Mouse (Mus musculus) monocyte, adult 5-6 weeks (primary cell): ENCODE data around the gene Slx4ip. TPM values are rescaled to one million over a fixed set of nuclear protein-coding genes. Genes with fewer than 3 reads are reported as not detected.

Experiments
- ATAC-seq: fragments of 153-309, 156-312 bp; replicated peaks from 2 replicates; pipeline ENCODE4 v1.8.0; 2017; ENCODE audit warnings: mild to moderate bottlenecking; ENCODE audit not compliant: low TSS enrichment, insufficient number of reproducible peaks, severe bottlenecking, poor library complexity, low FRiP score
- total RNA-seq: library from RNA; stranded (forward); fragments of 200-1000, 200-491, 200-594 nt; gene quantifications from 3 replicates; pipeline ENCODE4 v1.2.3, GENCODE M21; 2017

Gene Slx4ip
- total RNA-seq, 1 experiment from 2014 or later: 1.5 TPM

GRCm38 (mm10) chr2:136936391-136937288 is 45.6 kb downstream of the Slx4ip start:
- peak; percentile 90 for ATAC-seq

- no peak for ATAC-seq
Observed at GRCm38 (mm10) chr2:136938249-136938648, 47.2 kb downstream of the Slx4ip start.

GRCm38 (mm10) chr2:136946297-136946696 is 55.3 kb downstream of the Slx4ip start:
- ATAC-seq: no peak

GRCm38 (mm10) chr2:136947500-136947899 is 56.5 kb downstream of the Slx4ip start:
- no peak for ATAC-seq

- peak; percentile 92 for ATAC-seq
Observed at GRCm38 (mm10) chr2:136947937-136948336, 56.9 kb downstream of the Slx4ip start.

GRCm38 (mm10) chr2:136952238-136952637 is 61.2 kb downstream of the Slx4ip start:
- ATAC-seq: no peak

- no peak for ATAC-seq
Observed at GRCm38 (mm10) chr2:136955726-136956571, 64.9 kb downstream of the Slx4ip start.

- 0 out of 2 replicates have a peak, but pooled peaks have one; percentile 22 for ATAC-seq
Observed at GRCm38 (mm10) chr2:136958697-136959096, 67.7 kb downstream of the Slx4ip start.

GRCm38 (mm10) chr2:136975774-136976173 is 84.8 kb downstream of the Slx4ip start:
- ATAC-seq: no peak

GRCm38 (mm10) chr2:136979056-136979772 is 88.2 kb downstream of the Slx4ip start:
- ATAC-seq: no peak

GRCm38 (mm10) chr2:136981062-136981879 is 90.3 kb downstream of the Slx4ip start:
- ATAC-seq: no peak

- no peak for ATAC-seq
Observed at GRCm38 (mm10) chr2:136983959-136984358, 92.9 kb downstream of the Slx4ip start.

- no peak for ATAC-seq
Observed at GRCm38 (mm10) chr2:136985998-136986730, 95.1 kb downstream of the Slx4ip start.

GRCm38 (mm10) chr2:136993116-136993515 is 102.1 kb downstream of the Slx4ip start:
- ATAC-seq: no peak

- ATAC-seq: no peak
Observed at GRCm38 (mm10) chr2:136997104-136997503, 106.1 kb downstream of the Slx4ip start.

- no peak for ATAC-seq
Observed at GRCm38 (mm10) chr2:137002031-137002430, 111.0 kb downstream of the Slx4ip start.

GRCm38 (mm10) chr2:137006656-137007055 is 115.6 kb downstream of the Slx4ip start:
- ATAC-seq: no peak
